Mouse (Mus musculus): Measurements from ENCODE around the gene Dst.

The Dst gene

DNA sequence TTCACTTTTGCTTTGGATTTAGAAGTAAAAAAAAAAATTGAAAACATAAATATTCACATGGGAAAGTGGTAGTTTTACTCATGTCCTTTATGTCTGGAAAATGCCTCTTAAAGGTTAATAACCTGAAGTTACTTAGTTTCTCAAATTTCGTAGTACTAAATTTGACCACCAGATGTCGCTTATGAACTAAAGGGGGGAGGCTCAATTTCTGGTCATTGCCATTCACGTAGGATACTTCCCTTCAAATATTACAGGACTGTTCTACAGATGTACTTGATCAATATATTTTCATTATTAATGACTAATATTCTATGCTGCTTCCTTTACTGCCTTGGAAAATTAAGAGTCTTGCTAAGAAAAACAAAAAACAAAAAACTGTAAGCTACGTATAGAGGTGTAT is 293.5 kb downstream of the Dst start:
- DNase-seq (ENCODE audit: extremely low read depth, insufficient read length, low spot score) = no peak

DNA sequence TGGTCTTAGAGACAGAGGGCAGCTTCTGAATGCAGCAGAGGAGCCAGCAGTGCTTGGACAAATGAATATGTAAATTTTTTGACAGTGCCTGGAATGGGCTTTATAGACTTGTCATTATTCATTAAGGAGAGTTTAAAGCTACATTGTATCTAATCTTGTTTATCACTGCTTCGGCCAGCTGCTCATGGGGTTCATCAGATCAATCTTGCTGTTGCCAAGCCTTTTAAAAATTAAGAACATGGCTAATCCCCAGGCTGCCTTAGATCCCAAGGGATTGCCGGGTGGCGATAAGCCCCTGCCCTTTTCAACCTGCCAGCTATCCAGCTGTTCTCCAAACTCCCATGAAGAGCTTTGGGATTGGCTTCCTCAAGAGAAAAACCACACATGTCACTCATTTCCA is 303.7 kb downstream of the Dst start:
- DNase-seq (ENCODE audit: extremely low read depth, insufficient read length, low spot score) = no peak

DNA sequence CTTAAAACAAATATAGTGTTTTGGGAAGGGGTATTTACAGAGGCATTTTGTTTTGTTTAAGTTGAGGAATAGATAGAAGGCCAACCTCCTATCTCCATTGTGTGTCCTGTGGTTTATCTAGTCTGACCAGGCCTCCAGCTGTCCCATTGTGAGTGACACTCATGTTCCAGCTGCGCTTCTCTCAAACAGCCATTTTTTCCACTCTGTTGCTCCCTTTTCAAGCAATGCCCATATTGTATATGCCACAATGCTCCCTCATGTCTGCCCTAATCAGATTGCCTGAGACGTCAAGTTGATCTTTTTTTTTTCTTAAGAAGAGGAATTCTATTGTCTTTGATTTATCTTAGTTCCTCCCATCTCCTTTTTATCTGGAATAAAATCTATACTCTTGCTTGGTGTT is 308.4 kb downstream of the Dst start:
- no peak for DNase-seq (ENCODE audit: extremely low read depth, insufficient read length, low spot score)

DNA sequence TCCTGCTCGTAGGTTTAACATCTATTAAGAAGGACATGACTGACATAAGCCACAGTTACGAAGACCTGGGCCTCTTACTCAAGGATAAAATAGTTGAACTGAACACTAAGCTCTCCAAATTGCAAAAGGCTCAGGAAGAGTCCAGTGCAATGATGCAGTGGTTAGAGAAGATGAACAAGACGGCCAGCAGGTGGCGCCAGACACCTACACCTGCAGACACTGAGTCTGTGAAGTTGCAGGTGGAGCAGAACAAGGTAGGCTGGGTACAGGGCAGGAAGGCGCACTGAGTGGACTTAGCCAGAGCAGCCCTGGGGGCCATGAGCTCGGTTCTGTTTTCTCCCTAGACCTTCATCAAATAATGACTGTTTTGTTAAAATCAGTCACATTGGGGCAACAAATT is 310.3 kb downstream of the Dst start:
- DNase-seq (ENCODE audit: extremely low read depth, insufficient read length, low spot score) = peak; percentile 19

DNA sequence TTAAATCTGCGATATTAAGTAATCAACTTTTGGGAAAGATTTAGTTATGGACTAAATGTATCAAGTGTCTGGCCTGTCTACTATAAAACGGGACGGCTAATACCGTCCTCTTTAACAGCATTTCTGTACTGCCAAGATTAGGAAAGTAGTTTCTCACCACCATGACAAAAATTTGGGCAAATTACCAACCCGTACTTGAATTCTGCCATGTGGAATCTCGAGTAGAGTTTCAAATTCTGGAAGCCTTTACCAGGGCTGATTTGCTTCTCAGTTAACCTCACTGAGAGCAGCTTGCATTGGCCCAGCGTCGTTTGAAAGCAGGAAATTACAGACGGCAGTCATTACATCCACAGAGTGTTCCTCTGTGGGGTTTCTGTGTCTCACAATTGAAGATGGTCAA is 310.8 kb downstream of the Dst start:
- DNase-seq (ENCODE audit: extremely low read depth, insufficient read length, low spot score) = no peak

DNA sequence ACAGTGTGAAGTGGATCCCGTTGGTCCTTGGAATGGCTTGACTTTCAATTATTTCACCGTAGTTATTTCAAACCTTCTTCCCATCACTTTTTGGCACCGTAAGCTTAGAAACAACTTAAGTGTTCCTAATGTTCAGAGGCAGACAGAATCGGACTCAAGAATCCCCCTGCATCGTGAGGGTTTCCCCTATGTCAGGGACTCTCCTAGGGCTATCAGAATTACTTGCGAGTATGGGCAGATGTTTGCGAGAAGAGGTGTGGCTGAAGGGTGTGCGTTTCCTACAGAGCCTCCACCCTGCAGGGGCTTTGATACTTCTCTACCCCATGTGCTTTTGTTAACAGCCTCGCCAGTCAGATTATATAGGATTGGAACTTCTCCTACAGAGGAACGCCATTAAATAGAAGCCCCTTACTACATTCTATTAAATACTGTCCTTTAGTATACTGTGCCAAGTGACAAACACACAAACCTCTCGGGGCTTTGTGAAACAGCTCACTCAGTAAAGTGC is 312.1 kb downstream of the Dst start:
- no peak for DNase-seq (ENCODE audit: extremely low read depth, insufficient read length, low spot score)

DNA sequence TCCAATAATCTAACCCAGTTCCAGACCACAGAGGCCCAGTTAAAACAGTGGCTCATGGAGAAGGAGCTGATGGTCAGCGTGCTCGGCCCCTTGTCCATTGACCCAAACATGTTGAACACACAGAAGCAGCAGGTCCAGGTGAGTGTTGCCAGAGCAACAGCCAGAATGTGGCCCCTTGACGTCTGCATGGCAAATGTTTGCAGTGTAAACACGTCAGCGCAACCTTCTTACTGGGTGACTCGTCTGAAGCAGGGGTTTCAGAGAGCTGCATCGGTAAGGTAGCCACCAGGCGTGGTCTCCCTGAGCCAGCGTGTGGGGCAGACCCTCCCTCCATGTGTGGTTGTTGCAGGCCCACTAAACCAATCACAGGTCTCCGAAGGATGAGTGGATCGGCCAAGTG is 315.8 kb downstream of the Dst start:
- DNase-seq (ENCODE audit: extremely low read depth, insufficient read length, low spot score) = no peak

DNA sequence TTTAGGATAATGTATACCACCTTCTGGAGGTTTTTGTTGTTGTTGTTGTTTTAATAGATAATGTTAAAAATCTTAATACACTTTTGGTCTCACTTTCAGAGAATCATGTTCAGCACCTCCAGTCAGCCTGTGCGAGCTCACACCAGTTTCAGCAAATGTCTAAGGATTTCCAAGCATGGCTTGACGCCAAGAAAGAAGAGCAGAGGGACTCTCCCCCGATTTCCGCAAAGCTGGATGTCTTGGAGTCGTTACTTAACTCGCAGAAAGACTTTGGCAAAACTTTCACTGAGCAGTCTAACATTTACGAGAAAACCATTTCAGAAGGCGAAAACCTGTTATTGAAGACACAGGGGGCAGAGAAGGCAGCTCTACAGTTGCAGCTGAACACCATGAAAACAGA is 319.7 kb downstream of the Dst start:
- DNase-seq (ENCODE audit: extremely low read depth, insufficient read length, low spot score) = no peak

DNA sequence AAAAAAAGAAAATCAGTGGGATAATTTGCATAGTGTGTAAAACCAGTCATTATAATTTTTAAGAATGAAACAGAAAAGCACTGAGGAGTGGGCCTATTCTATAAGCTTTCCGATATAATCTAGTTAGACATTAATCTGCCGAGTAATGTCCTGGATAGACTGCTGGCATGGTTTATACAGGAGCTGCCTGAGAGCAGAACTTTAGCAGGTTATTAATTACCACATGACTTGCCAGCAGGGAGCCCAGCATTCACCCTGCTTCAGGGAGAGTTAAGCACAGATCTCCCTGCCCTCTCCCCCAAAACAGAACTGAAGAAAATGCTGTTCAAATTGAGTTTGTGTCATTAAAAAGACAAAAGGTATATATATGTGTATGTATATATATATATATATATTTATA is 323.0 kb downstream of the Dst start:
- no peak for DNase-seq (ENCODE audit: extremely low read depth, insufficient read length, low spot score)

DNA sequence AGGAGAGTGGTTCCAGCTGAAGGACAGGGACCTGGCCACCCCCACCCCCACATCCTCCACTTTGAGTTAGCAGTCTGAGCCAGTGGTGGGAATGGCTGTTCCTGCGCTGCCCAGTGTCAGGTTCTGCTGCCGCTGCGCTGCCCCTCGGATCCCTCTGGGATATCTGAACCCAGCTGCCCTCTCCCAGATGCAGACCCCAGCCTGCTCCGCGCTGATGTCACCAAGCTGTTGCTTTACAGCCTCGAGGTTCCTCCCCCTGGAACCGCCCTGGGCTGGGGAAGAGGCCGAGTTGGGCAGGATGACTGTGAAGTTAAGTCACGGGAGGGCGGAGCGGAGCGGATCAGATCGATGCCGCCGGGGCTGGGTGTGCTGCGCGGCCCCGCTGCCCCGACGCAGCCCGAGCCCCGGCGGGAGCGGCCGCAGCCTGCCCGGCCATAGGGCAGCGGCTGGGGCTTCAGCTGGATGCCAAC is 328.3 kb downstream of the Dst start:
- peak; percentile 86 for DNase-seq (ENCODE audit: extremely low read depth, insufficient read length, low spot score)

DNA sequence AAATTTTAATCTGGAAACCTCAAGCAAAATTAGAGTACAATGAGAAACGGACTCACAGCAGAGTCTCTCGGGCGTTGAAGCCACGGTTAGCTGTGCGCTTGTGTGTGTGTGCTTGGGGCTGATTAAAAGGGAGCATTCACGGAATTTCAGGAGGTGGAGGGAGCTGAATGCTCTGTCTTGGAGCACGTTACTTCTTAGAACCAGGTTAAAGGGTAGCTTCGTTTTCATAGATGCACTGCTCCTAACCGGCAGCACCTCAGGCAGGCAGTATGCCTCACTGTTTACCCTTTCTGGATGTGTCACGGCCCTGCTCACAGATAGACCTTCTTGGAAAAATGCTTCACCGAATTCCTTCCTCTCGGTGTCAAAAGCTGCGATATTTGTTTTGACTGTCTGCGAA is 329.2 kb downstream of the Dst start:
- no peak for DNase-seq (ENCODE audit: extremely low read depth, insufficient read length, low spot score)

DNA sequence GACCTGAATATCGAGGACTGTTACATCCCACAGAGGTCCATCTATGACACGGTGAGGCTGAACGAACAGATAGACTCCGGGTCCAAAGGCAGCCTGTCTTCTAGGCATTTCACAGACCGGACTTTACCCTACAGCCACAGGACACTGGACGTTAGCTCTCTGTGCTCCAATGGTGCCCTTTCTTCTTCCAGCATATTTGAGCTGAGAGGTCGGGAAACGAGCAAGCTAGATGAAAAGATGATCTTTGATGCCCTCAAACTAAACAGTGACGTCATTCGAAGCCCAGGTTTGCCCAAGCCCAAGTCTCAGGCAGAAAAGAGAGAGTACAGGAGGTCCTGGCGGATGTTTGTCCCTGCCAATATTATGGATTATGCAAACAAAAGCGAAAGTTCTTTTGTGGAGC is 329.7 kb downstream of the Dst start:
- DNase-seq (ENCODE audit: extremely low read depth, insufficient read length, low spot score) = no peak

DNA sequence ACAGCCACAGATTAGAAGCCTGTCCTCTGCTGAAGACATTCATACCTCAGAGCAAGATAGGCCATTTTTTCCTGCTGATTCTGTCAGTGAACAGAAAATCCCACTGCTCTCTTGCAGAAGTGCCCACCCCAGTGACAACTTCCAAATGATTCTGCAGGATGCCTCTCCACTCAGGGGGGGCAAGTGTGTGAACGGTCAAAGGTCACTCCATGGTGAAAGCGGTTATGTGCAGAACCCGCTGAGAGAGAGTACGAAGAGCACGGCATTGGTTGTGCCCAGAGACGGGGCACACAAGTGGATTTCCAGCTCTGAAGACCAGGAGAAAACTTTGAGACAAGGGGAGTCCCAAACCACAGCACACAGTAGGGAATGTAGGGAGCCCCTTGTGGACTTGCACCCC is 330.2 kb downstream of the Dst start:
- DNase-seq (ENCODE audit: extremely low read depth, insufficient read length, low spot score) = no peak

DNA sequence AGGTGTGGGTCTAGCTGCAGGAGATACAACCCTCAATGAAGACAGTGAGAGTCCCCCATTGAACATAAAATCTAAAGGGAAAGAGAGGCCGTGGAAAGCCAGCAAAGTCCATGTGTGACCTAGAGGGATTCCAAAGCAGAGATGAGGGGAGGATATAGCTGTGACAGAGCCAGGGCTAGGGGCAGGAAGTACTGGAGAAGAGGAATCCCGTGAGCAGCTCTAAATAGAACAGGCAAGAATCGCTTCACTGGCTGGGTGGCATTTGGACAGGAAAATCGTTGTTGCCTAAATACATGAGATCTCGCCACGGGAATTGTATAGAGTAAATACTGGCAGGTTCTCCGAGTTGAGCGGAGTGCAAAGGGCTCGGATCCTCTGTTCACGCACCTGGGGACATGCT is 336.7 kb downstream of the Dst start:
- DNase-seq (ENCODE audit: extremely low read depth, insufficient read length, low spot score) = no peak

DNA sequence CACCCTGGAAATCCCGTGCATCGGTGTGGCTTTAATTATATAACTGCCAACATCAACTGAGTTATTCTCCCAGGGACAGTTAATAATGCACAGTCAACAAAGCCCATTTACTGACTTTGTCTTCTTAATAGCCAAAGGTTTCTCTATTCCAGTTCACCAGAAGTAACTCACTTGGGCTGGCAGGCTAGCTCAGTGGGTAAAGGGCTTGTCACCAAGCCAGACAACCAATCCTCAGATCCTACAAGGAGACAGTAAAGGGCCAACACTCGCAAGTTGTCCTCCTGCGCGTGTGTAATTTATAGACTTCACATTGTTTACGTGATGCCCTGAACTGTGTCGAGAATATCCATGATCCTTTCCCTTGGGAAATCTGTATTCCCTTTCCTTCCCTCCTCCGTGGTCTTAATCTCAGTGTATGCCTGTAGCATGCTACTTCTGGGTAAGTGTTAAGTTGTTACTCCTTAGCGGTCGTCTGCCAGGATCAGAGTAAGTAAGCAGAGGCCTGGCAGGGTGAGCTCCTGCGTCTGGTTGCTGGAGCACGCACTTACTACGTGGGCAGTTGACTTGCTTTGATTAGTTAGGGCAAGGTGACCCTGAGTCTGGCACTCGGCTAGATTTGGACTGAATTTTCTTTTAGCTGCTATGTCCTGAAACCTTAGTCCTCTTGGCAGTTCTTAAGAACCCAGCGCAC is 338.1 kb downstream of the Dst start:
- DNase-seq (ENCODE audit: extremely low read depth, insufficient read length, low spot score) = no peak

DNA sequence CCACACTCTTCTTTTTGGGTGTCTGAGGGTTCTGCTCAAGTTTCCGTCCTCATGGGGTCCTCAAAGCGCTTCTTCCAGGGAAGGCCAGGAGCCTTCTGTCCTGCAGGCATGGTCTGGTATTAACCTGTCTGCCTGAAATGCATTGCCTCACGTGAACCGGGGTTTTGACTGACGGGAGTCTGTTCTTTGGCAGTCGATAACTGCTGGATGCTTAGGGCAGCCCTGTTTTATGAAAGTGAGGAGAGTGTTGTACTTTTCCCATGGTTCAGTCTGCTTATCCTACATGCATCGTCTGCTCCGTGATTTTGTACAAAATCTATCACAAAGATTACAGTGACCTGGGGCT is 338.6 kb downstream of the Dst start:
- DNase-seq (ENCODE audit: extremely low read depth, insufficient read length, low spot score) = no peak

DNA sequence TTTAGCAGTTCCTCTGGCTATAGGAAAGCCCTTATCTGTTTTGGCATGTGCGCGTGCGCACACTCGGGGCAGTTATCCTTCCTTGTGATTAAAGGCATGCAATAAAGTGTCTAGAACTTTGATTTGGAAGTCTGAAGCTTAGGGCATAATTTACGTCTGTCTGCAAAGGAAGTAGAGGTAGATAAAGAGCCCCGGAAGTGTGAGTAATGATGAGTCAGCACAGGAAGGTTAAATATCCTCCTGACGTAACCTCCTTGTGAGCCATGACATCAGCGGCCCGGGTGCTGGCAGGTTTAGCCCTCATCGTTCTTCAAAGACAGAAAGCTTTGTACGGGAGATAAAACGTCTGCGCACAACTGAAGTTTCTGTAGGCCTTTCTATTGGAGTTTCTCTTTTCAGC is 343.1 kb downstream of the Dst start:
- DNase-seq (ENCODE audit: extremely low read depth, insufficient read length, low spot score) = no peak

DNA sequence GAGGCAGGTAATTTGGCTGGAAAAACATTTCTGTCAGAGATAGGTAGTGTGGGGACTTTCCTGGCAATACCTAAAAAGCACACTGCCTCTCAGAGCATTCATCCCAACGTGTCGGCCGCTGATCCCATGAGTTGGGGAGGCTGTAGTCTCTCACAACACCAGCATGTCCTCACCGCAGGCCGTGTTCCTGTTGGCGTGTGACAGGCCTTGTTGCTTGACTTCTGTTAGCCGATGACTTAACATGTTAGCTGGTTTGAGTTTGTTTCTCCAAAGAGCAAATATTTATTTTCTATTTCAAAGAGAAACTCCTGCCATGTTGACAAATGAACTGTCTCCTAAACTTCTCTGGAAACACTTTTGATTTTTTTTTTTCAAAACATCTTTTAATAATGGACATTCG is 344.2 kb downstream of the Dst start:
- no peak for DNase-seq (ENCODE audit: extremely low read depth, insufficient read length, low spot score)

DNA sequence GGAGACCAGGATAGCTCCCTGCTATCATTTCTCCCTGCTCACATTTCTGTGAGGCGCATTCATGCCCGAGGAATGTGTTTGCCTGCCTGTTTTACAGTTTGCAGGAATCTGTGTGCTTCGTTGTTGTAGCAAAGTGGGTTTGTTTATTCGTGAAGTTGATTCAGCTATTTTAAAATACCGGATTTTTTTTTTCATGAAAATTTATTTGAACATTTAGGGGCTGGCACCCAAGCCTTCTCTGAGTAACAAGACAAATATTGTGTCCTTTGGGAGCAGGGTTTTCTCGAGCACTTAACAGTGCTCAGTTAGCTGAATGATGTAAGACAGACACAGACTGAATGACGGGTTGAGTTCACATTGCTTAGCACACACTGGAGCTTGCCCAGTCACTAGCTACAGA is 345.9 kb downstream of the Dst start:
- DNase-seq (ENCODE audit: extremely low read depth, insufficient read length, low spot score) = no peak

DNA sequence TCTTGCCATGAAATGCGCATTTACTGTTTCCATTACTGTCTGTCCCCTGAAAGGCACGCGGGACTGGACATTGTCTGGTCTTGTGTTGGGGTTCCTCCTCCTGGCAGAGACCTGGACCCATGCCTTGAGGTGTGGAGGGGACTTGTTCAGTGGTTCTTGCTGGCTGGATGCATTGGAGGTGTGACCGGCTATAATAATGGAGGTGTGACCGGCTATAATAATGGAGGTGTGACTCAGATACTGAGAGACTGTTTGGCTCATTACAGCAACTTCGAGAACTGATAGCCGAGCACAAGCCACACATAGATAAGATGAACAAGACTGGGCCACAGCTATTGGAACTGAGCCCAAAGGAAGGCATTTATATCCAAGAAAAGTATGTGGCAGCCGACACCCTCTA is 351.9 kb downstream of the Dst start:
- no peak for DNase-seq (ENCODE audit: extremely low read depth, insufficient read length, low spot score)

DNA sequence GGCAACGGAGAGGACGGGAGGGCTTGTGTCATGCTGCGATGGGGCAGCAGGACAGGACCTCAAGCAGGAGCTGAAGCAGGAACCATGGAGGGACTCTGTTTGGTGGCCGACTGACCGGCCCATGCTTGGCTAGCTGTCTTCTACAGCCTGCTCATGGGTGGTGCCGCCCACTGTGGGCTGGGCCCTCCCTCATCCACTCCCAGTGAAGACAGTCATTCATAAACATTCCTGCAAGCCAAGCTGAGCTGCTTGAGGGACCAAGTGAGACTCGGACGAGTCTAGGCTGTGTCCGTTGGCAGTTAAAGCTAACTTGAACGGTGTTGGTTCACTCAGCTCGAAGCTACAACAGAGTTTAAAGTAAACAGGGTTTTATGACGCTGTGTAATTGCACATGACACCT is 353.0 kb downstream of the Dst start:
- no peak for DNase-seq (ENCODE audit: extremely low read depth, insufficient read length, low spot score)

DNA sequence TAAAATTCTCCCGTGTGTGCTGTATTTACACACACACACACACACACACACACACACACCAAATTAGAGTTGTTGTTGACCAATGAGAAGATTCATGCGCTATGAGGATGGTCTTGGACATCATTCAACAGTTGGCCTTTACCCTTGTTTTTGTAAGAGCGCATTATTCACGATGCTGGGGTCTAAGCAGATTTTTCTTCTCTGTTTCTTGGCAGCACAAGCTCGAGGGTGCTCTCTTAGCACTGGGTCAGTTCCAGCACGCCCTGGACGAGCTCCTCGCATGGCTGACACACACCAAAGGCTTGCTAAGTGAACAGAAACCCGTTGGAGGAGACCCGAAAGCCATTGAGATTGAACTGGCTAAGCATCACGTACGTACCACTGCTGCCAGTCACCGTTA is 360.5 kb downstream of the Dst start:
- no peak for DNase-seq (ENCODE audit: extremely low read depth, insufficient read length, low spot score)

DNA sequence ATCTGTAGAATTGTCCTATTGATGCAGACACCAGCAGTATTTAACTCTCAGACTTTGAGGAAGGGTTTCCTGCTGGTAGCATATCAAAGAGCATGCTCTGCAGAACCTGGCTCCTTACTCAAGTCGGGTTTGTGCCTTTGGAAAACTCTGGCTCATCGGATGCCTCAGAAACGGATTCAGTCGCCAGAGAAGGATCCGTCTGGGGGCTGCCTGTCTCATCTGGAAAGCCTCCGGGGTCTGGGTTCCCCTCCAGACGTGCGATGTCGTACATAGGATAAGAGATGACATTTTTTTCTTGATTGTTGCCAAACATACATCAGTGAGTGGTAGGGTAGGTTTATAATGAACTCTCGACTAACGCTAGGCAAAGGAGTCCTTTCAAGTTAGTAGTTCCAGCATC is 361.6 kb downstream of the Dst start:
- no peak for DNase-seq (ENCODE audit: extremely low read depth, insufficient read length, low spot score)
